Mouse (Mus musculus) CH12F3 (cell line): ENCODE data around the gene Fam241b.

Source experiments
- in situ Hi-C: fragments of 300-500 bp; cut with MboI; formaldehyde crosslinking; loops from 2 replicates; pipeline ENCODE4 v1.14.3; 2020; ENCODE audit warnings: low sequenced_read_pairs

Gene Fam241b

DNA sequence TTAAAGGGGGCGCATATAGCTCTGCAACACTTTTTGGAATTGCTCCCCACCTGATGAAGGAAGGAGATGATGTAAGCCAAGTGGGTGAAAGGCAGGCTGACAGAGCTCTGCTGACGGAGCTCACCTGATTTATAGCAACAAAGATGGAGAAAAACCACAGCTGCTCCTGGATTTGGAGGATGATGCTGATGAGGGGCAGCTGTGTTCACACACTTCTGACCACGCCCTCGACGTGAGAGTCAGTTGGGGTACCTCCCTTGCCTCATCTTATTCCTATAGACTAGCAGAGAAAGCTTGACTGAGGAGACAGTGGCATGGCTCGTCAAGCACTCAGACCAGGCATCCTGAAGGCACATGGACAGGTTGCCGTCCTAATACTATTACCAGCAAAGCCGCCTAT lies at the start of gene Fam241b:
Fam241b (minus strand) TSS at position 101 of the 400 bp plus-strand sequence.
- in situ Hi-C loops = no loop called here

DNA sequence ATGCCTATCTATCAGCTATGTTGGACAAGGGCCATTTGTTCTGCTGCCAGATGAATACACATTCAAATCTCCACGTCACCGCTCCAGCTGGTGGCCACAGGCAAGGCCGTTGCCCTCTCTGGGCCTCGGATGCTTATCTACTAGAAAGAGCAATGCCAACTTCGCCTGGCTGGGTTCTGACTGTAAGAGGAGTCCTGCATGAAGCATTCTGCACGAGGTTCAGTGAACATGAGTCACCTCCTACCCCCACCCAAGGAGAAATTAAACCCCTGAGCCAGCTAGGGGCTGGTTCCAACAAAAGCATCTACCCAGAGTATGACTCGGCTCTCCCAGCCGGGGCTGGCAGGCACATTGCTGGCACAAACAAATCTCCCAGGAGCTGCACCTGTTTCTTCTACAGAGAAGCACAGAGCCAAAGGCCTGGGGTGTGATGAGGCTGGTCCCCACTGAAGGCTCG lies 49.0 kb upstream of the Fam241b start:
- in situ Hi-C loops = no loop called here

DNA sequence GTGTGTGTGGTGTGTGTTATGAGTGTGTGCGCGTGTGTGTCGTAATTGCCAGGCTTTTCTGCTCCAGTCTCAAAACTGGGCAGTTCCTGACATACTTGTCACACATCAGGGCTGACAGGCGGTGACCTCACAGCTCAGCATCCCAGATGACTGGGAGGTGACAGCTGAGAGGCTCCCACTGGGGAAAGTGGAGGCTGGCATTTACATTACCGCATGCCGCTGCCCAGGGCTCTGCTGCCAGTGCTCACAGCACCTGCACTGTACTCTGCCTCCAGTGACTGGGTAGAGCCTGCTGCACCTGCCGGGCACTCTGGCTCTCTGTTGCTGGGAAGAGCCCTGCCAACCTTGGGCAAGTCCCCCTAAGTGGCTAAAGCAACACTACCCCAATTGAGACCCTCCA lies 47.1 kb upstream of the Fam241b start:
- in situ Hi-C loops = no loop called here

DNA sequence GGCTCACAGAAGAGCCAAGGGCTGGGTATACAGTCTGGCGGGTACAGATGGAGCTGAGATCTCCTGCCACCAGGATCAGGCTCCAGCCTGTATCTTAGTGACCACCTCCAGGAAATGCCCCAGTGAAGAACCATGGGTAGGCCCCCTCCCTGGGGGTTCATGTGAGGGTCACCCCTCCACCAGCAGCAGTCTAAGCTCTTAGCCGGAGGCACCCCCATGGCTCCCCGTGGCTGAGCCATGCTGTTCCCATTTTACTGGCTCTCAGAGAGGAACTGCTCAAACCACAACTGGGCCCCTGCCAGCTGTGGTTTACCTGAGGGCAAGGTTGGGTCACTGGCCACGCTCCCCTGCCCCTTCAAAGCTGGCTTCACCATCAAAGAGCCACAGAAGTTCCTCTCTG lies 46.2 kb upstream of the Fam241b start:
- in situ Hi-C loops = loop anchor here (5.0 to 10.0 kb wide), 2 partner anchors 88 to 135 kb away; no protein-coding TSS in a partner anchor

DNA sequence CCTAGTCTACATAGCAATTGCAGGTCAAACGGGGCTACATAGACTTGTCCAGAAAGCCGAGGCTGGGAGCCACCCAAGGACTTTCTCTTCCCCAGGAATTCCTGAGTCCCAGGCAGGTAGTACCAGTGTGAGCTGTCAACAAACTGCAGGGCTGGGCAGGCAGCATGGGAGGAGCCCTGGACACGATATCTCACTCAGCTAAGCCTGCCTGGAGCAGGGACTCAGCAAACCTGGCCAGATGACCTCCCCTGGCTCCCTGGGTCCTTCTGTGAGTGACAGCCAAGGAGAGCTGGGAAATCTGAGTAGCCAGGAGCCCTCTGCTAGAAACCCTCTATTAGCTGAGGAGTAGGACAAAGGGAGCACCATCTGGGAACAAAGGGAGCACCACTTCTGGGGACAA lies 45.6 kb upstream of the Fam241b start:
- in situ Hi-C loops = loop anchor here (5.0 to 10.0 kb wide), 2 partner anchors 87 to 135 kb away; no protein-coding TSS in a partner anchor

DNA sequence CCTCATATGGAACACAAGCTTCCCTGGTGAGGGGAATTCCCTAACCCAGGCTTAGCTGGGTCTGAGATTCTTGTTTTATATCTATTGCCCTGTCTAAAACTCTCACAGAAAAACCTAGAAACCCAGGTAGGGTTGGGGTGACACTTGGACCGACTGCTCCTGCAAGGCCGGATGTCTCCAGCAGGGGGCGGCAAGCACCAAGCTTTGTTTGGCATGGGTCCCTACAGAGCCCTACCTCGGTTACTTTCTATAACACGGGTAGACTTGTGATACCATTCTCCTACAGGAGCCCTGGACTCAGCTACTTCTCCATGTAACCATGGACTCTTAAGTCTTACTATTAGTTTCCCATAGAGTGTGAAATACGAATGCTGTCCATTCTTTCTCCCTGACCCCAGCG lies 43.2 kb upstream of the Fam241b start:
- in situ Hi-C loops = loop anchor here (5.0 to 10.0 kb wide), 2 partner anchors 85 to 132 kb away; no protein-coding TSS in a partner anchor

DNA sequence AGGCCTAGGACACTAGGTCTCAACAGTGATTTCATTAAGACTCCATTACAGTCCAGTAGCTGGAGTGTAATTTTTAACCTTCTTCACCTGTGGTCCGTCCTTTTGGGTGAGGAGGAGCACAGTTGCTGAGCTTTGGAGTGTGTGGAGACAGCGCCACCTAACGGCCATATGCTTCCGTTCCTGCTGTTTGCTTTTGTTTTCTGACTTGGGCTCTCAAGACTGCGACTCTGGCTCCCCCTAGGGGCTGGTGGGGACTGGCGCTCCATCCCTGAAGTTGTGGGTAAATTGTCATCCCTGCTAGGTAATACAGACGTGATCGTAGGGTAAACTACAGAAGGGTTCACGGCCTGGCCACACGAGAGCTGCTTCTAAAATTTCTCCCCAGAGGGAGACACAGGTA lies 39.3 kb upstream of the Fam241b start:
- in situ Hi-C loops = loop anchor here (10.0 kb wide), 1 partner anchor 128 kb away; no protein-coding TSS in a partner anchor

DNA sequence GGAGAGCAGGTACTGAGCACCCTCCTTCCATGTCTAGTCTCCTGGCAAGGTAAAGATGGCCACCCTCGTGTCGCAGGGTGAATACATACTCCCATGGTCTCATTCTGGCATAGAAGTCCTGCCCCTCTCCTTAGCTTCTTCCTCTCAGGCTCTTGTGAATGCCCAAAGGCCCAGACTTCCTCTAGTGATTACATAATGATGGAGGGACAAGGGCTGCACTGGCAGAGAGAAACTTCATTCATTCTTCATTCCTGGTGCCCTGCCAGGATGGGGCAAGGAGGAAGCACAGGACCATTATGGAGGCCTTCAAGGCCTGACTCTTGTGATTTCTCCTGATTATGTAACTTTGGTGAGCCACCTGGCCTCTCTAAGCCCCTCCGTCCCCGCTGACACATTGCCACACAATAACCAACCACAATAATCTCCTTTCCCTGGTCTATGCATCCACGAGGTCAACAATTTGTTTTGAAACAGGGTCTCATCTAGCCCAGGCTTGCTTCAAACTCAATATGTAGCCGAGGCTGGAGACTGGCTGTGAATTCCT lies 38.8 kb upstream of the Fam241b start:
- in situ Hi-C loops = loop anchor here (10.0 kb wide), 1 partner anchor 128 kb away; no protein-coding TSS in a partner anchor

DNA sequence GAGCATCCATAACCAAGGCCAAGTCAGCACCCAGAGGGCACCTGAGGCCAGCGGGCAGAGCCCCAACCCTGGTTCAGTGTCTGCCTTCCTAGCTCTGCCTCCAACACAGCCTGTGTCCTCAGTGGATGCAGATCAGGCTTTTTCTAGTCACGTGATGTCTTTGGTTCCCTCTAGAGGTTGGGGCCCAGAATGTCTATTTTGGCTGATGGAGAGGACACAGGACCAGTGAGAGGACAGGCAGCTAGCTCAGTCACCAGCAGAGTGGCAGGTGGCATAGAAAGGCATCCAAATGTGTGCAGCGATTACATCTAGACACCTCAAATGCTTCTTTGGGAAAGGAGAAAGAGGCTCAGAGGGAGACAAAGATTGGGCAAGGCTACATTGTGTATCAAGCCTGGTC lies 38.0 kb upstream of the Fam241b start:
- in situ Hi-C loops = loop anchor here (10.0 kb wide), 1 partner anchor 127 kb away; no protein-coding TSS in a partner anchor

DNA sequence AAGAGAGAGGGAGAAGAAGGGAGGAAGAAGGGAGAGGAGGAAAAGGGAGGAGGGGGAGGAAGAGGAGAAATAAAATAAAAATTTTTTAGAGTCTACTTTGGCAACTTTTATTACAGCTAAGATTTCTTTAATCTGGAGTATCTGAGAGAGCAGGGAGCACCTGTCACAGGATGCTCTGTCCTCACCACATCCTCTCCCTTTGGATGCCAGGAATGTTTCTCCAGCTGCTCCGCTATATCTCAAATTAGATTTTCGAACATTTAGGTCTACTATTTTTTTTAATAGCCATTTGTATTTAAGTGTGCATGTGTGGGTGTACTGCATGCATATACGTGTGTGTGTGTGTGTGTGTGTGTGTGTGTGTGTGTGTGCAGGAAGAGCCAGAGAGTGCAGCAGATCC lies 36.2 kb upstream of the Fam241b start:
- in situ Hi-C loops = loop anchor here (10.0 kb wide), 1 partner anchor 125 kb away; no protein-coding TSS in a partner anchor

DNA sequence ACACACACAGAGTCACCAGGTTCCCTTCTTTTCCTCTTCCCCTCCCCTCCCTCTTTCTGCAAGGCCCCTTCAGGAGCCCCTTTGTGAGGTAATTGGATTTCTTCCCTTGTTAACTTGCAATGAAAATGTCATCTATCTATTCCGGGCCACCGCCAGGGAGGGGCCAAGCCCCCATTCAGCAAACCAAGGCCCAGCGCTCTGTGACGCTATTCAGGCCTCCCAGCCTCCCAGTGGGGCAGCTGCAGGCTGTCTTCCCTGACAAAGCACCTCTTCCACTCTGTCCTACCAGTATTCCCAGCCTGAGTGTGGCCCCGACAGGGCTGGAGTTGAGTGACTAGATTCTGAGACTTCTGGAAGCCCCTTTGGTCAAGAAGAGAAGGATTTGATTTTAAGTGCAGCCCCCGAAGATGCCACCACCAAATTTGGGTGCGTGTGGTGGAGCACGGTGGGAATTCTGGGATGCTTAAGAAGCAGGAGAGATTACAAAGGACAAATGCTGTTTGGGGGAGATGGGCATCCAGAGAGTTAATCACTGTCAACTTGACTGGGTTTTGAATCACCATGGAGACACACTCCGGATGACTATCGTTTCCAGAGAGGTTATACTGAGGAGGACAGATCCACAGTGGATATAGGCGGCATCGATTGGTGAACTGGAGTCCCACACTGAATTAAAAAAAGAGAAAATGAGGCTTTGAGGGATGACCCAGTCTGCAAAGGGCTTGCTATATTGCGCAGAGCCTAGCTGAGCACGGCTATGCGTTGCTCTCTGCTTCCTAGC lies 31.0 kb upstream of the Fam241b start:
- in situ Hi-C loops = no loop called here

DNA sequence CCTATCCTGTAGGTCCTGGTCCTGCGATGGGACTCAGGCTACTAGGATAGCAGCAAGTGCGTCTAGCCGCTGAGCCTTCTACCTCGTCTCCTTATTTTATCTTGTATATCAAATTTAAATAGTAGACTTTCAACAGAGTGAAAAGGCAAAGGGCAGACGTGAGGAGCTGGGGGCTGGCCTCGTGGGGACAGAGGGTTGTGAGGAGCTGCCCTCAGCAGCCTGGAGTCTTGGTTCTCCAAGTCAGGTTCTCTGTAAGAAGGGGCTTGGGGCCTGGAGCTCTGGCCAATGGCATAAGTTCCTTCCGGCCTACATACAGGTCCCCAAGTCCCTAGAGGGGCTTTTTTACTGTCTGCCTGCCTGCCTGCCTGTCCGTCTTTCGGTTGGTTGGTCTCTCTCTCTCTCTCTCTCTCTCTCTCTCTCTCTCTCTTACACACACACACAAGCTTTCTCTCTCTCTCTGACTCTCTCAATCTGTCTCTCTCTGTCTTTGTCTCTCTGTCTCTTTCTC lies 30.3 kb upstream of the Fam241b start:
- in situ Hi-C loops = no loop called here

DNA sequence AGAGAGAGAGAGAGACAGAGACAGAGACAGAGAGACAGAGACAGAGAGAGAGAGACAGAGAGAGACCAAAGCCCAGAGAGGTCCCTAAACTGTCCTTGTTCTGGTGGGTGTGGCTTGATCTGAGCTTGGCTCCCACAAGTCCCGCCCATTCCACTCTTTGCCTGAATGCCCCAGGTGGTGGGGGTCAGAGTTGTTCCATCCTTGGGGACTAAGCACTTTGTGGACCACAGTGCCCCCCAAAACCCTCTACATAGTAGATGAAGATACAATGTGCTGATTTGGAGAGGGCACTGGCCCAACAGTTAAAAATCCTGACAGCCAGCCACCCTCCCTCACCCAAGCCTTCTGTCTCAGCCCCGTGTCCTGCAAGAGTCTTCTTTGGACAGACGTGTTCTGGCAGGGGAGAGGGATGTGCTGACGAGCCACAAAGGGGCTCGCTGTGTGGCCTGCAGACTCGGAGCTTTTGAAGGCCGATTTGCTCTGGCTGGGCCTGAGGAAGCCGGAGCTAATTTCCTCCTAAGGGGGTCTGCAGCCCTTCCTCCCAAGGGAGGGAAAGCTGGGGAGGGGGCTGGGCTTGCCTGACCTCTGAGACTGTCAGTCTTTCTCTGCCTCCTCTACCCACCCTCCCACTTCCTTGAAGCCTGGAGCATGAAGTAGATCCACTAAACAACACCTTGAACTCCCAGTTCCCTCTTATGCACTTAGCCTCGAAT lies 29.3 kb upstream of the Fam241b start:
- in situ Hi-C loops = no loop called here

DNA sequence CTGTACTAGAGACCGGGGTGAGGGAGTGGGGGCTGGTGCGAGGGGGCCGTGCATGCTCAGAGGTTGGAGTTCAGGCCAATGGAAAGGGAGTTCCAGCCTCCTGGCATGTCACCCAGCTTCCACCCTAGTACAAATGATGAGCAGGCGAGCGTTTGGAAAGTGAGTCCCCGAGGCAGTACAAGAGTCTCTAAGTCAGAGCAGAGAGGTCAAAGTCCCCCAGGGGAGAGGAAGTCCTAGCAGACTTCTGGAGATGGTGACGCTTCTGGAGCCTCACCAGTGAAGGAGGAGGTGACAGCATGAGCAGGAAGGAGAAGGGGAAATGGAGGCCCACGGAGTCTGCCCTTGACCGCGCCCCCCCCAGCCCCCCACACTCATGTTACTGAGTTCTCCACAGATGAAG lies 18.7 kb upstream of the Fam241b start:
- in situ Hi-C loops = no loop called here

DNA sequence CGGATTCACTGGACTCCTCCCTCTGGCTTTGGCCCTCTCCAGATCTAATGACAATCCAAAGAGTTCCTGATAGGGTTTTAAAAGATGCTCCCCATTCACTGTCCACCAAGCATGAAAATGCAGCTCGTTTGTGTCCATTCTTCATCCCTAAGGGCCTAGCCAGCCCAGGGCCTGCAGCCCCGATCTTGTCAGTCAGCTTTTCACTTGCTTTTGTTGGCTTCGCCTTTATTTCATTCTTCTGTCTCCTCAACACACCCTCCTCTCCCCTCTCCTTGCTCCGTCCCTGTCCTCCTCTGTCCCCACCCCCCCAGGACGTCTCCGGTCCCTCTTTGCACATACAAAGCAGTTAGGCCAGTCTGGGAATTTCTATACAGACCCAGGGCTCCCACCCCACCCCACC lies 6.2 kb upstream of the Fam241b start:
- in situ Hi-C loops = no loop called here

DNA sequence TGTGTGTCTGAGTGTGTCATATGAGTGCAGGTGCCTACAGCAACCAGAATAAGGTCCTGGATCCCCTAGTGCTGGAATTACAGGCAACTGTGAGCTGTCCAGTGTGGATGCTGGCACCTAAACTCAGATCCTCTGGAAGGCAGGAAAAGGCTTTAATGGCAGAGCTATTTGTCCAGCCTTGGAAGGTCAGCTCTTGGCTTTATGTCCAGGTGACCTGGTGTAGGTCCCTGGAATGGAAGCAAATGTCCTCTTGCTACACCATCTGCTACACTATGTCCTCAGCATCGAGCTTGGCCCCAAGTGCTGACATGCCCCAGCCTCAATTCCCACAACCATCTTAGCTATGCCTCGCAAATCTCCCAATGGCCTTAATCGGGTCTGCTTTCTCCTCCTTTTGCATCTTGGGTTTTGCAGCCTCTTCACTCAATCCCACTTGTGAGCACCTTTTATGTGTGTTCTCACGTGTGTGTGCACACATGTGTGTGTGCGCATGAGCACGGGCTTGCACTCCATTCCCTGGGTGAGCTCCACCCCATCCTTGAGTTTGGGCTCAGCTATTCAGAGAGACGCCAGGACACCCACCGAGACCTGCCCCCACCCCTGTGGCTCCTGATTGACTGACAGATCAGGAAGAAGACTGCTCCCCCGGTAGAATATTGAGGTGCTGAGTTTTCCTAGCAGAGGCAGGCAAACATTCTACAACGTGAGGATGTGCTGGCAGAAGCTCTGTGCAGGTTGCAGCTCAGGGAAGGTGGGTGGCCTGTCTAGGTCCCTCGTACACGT lies 3.9 kb upstream of the Fam241b start:
- in situ Hi-C loops = no loop called here

DNA sequence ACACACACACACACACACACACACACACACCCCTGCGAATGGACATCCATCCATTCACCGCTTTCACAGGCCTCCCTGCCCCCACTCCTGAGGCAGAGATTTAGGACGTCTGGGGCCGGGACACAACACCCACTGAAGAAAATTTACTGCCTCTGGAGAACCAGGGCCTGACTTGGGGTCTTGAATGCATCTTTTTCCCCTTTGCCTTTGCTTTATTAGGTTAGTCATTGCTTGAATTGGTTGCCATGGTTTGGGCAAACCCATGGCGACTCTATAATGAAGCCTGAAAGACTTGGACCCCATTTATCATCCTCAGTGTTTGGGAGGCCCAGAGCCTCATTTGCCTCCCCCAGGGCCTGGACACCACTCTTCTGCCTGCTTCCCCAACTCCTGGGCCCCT lies 2.2 kb upstream of the Fam241b start:
- in situ Hi-C loops = no loop called here

DNA sequence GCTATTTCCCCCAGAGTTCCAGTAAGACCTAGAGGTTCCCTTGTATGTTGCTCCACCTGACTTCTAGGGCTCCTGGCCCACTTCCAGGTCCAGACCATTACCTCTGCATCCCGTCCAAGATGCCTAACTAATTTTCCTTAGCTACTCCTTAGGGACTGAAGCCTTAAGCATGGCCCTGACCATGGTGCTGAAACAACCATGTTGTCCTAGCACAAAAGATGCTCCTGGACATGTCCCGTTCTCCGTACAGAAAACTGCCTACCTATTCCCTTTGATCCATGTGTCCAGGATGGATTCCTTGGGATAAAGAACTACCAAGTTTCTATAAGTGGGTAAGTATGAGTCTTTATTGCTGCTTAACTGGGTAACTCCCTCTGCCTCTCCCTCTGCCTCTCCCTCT lies 5.7 kb downstream of the Fam241b start:
- in situ Hi-C loops = no loop called here

DNA sequence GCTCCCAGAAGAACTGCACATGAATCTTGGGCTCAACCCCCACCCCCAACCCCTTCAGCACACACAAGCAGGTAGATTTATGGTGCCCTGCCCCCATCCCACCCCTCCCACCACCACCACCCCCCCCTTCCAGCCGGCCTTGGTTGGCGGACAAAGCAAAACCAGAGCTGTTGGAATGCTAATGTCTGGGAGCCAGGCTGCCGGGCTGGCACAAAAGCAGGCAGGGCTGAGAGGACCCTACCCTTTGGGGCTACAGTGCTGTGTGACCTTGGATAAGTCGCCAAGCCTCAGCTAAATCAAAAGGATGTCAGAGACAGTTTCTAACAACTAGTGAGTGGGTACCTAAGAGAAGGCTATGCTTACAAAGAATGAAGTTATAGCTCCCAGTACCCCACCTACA lies 6.6 kb downstream of the Fam241b start:
- in situ Hi-C loops = no loop called here

DNA sequence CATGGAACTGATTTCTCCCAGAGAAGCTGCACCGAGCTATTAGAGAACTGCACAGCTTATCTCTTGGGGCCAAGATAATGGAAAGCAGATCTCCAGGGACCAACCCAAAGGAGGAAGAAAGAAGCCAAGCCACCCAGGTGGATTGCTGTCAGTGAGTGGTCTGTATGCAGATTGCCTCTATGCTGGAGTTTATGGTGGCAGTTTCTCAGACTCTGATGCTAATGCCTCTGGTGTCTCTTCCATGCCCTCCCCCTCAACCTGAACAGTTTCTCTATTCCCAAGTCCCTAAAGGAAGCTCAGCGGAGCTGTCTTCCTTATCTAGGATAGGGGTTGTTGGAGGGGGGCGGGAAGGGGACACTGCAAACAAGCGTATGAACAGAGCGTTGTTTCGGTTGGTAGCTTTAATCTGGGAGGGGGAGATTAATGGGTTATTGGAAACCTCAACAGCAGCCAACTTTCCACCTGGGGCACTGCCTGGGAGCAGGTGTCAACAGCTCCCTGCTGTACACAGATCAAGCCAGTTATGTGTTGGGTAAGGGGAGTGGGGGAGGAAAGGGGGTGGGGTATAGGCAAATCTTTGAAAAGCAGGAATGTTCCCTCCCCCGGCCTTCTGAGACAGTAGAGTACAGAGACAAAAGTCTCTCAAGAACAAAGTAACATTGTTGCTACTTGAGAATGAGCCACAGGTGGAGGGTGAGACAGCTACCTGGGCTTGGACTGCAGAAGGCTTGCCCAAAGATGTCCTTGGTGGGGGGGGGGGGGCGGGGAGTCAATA lies 7.8 kb downstream of the Fam241b start:
- in situ Hi-C loops = no loop called here
